In genomic region chr13:44420227-44420592, GRCm38 (mm10) we compare ENCODE assay signal across 9 mouse cellular contexts.
DNase-seq lines count a peak whose midpoint lies in the region; ATAC-seq and TF ChIP-seq lines count a peak whose summit lies in the region.
"Had no signal": no experiment of that assay in that cellular context is flagged by ENCODE, and none has a peak within 500 bp of the region (broad histone marks: within the 10 kb centered on the region; RNA-seq: fewer than 3 reads in every experiment).

No protein-coding gene starts in this region.

- peak overlapping the region; percentile 29; the same call in 1 of the 2 replicates for H3K4me2 ChIP-seq in forebrain, embryonic 11.5 days (ENCODE audit: low read depth, low read length, severe bottlenecking)
- no peak overlapping the region for H3K4me2 ChIP-seq in forebrain, embryonic 15.5 days (replicated peaks)
- 0 out of 2 replicates have a peak overlapping the region, but pooled peaks have one; percentile 21 for H3K4me2 ChIP-seq in kidney, embryonic 14.5 days (replicated peaks; ENCODE audit: low read depth, low read length)
- 0 out of 2 replicates have a peak overlapping the region, but pooled peaks have one; percentile 33 for H3K4me2 ChIP-seq in hindbrain, embryonic 15.5 days
- peak overlapping the region; percentile 30; the same call in 1 of the 2 replicates for H3K4me2 ChIP-seq in liver, embryonic 13.5 days

- DNase-seq in forebrain, embryonic 11.5 days (ENCODE audit: low spot score): no peak
- no peak for DNase-seq in kidney, postnatal 10 days
- no peak for DNase-seq in liver, embryonic 13.5 days
- DNase-seq in adrenal gland, postnatal 36 days: no peak
- DNase-seq in cerebellum, adult 2 months: no peak

- no peaks in the 10 kb centered on the region for H3K9me3 ChIP-seq in forebrain, embryonic 11.5 days (ENCODE audit: control insufficient read depth, low read length)
- no peaks in the 10 kb centered on the region for H3K9me3 ChIP-seq in forebrain, embryonic 15.5 days
- H3K9me3 ChIP-seq in kidney, embryonic 14.5 days (ENCODE audit: control insufficient read depth, low read length): no peaks in the 10 kb centered on the region
- no peaks in the 10 kb centered on the region for H3K9me3 ChIP-seq in hindbrain, embryonic 15.5 days
- no peaks in the 10 kb centered on the region for H3K9me3 ChIP-seq in liver, embryonic 13.5 days (replicated peaks)

- 27% methylated on average over 6 of the region's 6 CpGs for WGBS in forebrain, embryonic 11.5 days
- WGBS in forebrain, embryonic 15.5 days: 25% methylated on average over 6 of the region's 6 CpGs
- WGBS in kidney, embryonic 14.5 days: 10% methylated on average over 6 of the region's 6 CpGs
- WGBS in hindbrain, embryonic 15.5 days: 31% methylated on average over 6 of the region's 6 CpGs
- WGBS in liver, embryonic 13.5 days (ENCODE audit: insufficient replicate concordance): 23% methylated on average over 6 of the region's 6 CpGs
- WGBS in cerebellum, adult 2 months: 67% methylated on average over 6 of the region's 6 CpGs

- peak overlapping the region; percentile 23; the same call in 1 of the 2 replicates for H3K9ac ChIP-seq in forebrain, embryonic 11.5 days (ENCODE audit: low read length)
- no peak overlapping the region for H3K9ac ChIP-seq in forebrain, embryonic 15.5 days (replicated peaks)
- no peak overlapping the region for H3K9ac ChIP-seq in kidney, embryonic 14.5 days (ENCODE audit: low read depth, low read length)
- no peak overlapping the region for H3K9ac ChIP-seq in hindbrain, embryonic 15.5 days
- H3K9ac ChIP-seq in liver, embryonic 13.5 days: no peak overlapping the region

- no peak for ATAC-seq in forebrain, embryonic 11.5 days (replicated peaks; ENCODE audit: low FRiP score)
- ATAC-seq in forebrain, embryonic 15.5 days (replicated peaks): no peak
- ATAC-seq in kidney, embryonic 14.5 days (ENCODE audit: low FRiP score, low TSS enrichment): peak; percentile 63
- ATAC-seq in hindbrain, embryonic 15.5 days (ENCODE audit: low FRiP score, low read depth): no peak
- no peak for ATAC-seq in liver, embryonic 13.5 days (ENCODE audit: low read depth)
- ATAC-seq: Patski had no signal

- H3K27ac ChIP-seq in forebrain, embryonic 11.5 days (ENCODE audit: low read depth, low read length): no peak overlapping the region
- H3K27ac ChIP-seq in forebrain, embryonic 15.5 days (replicated peaks): no peak overlapping the region
- peak overlapping the region; percentile 64 for H3K27ac ChIP-seq in kidney, embryonic 14.5 days (ENCODE audit: low read depth, low read length)
- no peak overlapping the region for H3K27ac ChIP-seq in hindbrain, embryonic 15.5 days (replicated peaks)
- peak overlapping the region; percentile 6; the same call in 1 of the 2 replicates for H3K27ac ChIP-seq in liver, embryonic 13.5 days
- H3K27ac ChIP-seq in cerebellum, adult 2 months (ENCODE audit: insufficient read depth, low read length): no peak overlapping the region

- H3K4me1 ChIP-seq in forebrain, embryonic 11.5 days (replicated peaks; ENCODE audit: control insufficient read depth, insufficient read depth, low read length): peaks cover 19% of the 10 kb centered on the region; the same call in 1 of the 2 replicates
- peaks cover 20% of the 10 kb centered on the region for H3K4me1 ChIP-seq in forebrain, embryonic 15.5 days
- H3K4me1 ChIP-seq in kidney, embryonic 14.5 days (ENCODE audit: control insufficient read depth, insufficient read depth, low read length): peaks cover 48% of the 10 kb centered on the region
- H3K4me1 ChIP-seq in hindbrain, embryonic 15.5 days (replicated peaks): peaks cover 15% of the 10 kb centered on the region
- peaks cover 22% of the 10 kb centered on the region for H3K4me1 ChIP-seq in liver, embryonic 13.5 days (replicated peaks)
- H3K4me1 ChIP-seq in cerebellum, adult 2 months (ENCODE audit: control insufficient read depth, insufficient read depth, low read length): peaks cover 7% of the 10 kb centered on the region; the same call in 1 of the 2 replicates

- no peaks in the 10 kb centered on the region for H3K36me3 ChIP-seq in forebrain, embryonic 11.5 days (ENCODE audit: control insufficient read depth, insufficient read depth, low read length)
- H3K36me3 ChIP-seq in forebrain, embryonic 15.5 days: no peaks in the 10 kb centered on the region
- no peaks in the 10 kb centered on the region for H3K36me3 ChIP-seq in kidney, embryonic 14.5 days (ENCODE audit: control insufficient read depth, insufficient read depth, low read length)
- no peaks in the 10 kb centered on the region for H3K36me3 ChIP-seq in hindbrain, embryonic 15.5 days
- no peaks in the 10 kb centered on the region for H3K36me3 ChIP-seq in liver, embryonic 13.5 days

- TF ChIP-seq POLR2A in cerebellum, adult 2 months (IDR thresholded peaks at IDR 0.05; ENCODE audit: borderline replicate concordance, insufficient read depth, low read length): no peak

- no peaks in the 10 kb centered on the region for H3K27me3 ChIP-seq in forebrain, embryonic 11.5 days (ENCODE audit: control insufficient read depth, insufficient read depth, low read length)
- H3K27me3 ChIP-seq in forebrain, embryonic 15.5 days: no peaks in the 10 kb centered on the region
- no peaks in the 10 kb centered on the region for H3K27me3 ChIP-seq in kidney, embryonic 14.5 days (ENCODE audit: control insufficient read depth, insufficient read depth, low read length)
- H3K27me3 ChIP-seq in hindbrain, embryonic 15.5 days: no peaks in the 10 kb centered on the region; the same call in 1 of the 2 replicates
- no peaks in the 10 kb centered on the region for H3K27me3 ChIP-seq in liver, embryonic 13.5 days
- no peaks in the 10 kb centered on the region for H3K27me3 ChIP-seq in cerebellum, adult 2 months (ENCODE audit: control insufficient read depth, insufficient read depth, low read length)
- H3K27me3 ChIP-seq: Patski had no signal

- no peak overlapping the region for H3K4me3 ChIP-seq in forebrain, embryonic 11.5 days (ENCODE audit: low read depth, low read length)
- H3K4me3 ChIP-seq in forebrain, embryonic 15.5 days: no peak overlapping the region
- H3K4me3 ChIP-seq in kidney, embryonic 14.5 days (ENCODE audit: low read length): no peak overlapping the region
- H3K4me3 ChIP-seq in hindbrain, embryonic 15.5 days: no peak overlapping the region
- no peak overlapping the region for H3K4me3 ChIP-seq in liver, embryonic 13.5 days (replicated peaks)
- H3K4me3 ChIP-seq in cerebellum, adult 2 months (replicated peaks; ENCODE audit: insufficient read depth, low read depth, low read length): no peak overlapping the region

- TF ChIP-seq CTCF in cerebellum, adult 2 months (IDR thresholded peaks at IDR 0.05; ENCODE audit: borderline replicate concordance, insufficient read depth, low read depth, low read length): no peak

Comparison
In these comparisons a context has a peak if more than half of its experiments do, and no peak if none do; other contexts are left out.
1. H3K27ac ChIP-seq: peak in kidney, embryonic 14.5 days (single experiment) and liver, embryonic 13.5 days (single experiment); none in forebrain, embryonic 11.5 days (single experiment), forebrain, embryonic 15.5 days (single experiment), hindbrain, embryonic 15.5 days (single experiment) and cerebellum, adult 2 months (single experiment).